Mouse (Mus musculus) myocyte (in vitro differentiated cells): Measurements from ENCODE around the gene Prph. TPM values are rescaled to one million over a fixed set of nuclear protein-coding genes. Genes with fewer than 3 reads are reported as not detected.

Experiments used
- H3K27me3 ChIP-seq: one replicate; pipeline ENCODE4 v1.6.1; 2011; ENCODE audit not compliant: control insufficient read depth, insufficient read depth, insufficient read length
- H3K36me3 ChIP-seq: one replicate; pipeline ENCODE4 v1.6.1; 2011; ENCODE audit not compliant: control insufficient read depth, insufficient read depth
- H3K4me2 ChIP-seq: one replicate; pipeline ENCODE4 v1.6.1; 2011; ENCODE audit warnings: low read depth, control low read depth
- H3K4me3 ChIP-seq: one replicate; pipeline ENCODE4 v1.5.1; 2011; ENCODE audit warnings: mild to moderate bottlenecking, control low read depth, moderate library complexity
- H3K79me2 ChIP-seq: one replicate; pipeline ENCODE4 v1.6.1; 2011; ENCODE audit not compliant: control insufficient read depth, insufficient read depth
- H3ac ChIP-seq: one replicate; pipeline ENCODE4 v1.6.1; 2011; ENCODE audit not compliant: control insufficient read depth, insufficient read length
- CEBPB ChIP-seq: IDR thresholded peaks from 2 replicates; pipeline ENCODE4 v1.6.1; 2011; ENCODE audit warnings: mild to moderate bottlenecking, moderate library complexity; ENCODE audit not compliant: poor library complexity, insufficient read depth, severe bottlenecking
- E2F4 ChIP-seq: IDR thresholded peaks from one replicate; pipeline ENCODE4 v1.6.1; 2011; ENCODE audit warnings: mild to moderate bottlenecking, control low read depth, moderate library complexity; ENCODE audit not compliant: insufficient read depth
- MAX ChIP-seq: IDR thresholded peaks from one replicate; pipeline ENCODE4 v1.6.1; 2011; ENCODE audit warnings: low read depth, mild to moderate bottlenecking, control low read depth
- MYOD1 ChIP-seq, 3 experiments: IDR thresholded peaks; one replicate each; pipeline ENCODE4 v1.6.1; 2011; ENCODE audit warnings: control low read depth in 2 of 3, low read depth in 2 of 3, mild to moderate bottlenecking in 2 of 3, moderate library complexity in 1 of 3; ENCODE audit not compliant: insufficient read length in 2 of 3, control insufficient read depth in 1 of 3
- MYOG ChIP-seq, 3 experiments: IDR thresholded peaks; one replicate each; pipeline ENCODE4 v1.6.1; 2011; ENCODE audit warnings: control low read depth in 2 of 3, low read depth in 2 of 3, mild to moderate bottlenecking in 2 of 3; ENCODE audit not compliant: insufficient read length in 2 of 3, control insufficient read depth in 1 of 3, insufficient read depth in 1 of 3
- POLR2A ChIP-seq: IDR thresholded peaks from one replicate; pipeline ENCODE4 v1.6.1; 2011; ENCODE audit warnings: low read depth, mild to moderate bottlenecking, control low read depth, moderate library complexity; ENCODE audit not compliant: insufficient read length
- POLR2AphosphoS2 ChIP-seq: IDR thresholded peaks from one replicate; pipeline ENCODE4 v1.6.1; 2011; ENCODE audit warnings: low read depth, control low read depth; ENCODE audit not compliant: insufficient read length
- REST ChIP-seq: IDR thresholded peaks from one replicate; pipeline ENCODE4 v1.6.1; 2011; ENCODE audit warnings: mild to moderate bottlenecking, control low read depth, moderate library complexity; ENCODE audit not compliant: insufficient read depth, insufficient read length
- SRF ChIP-seq: IDR thresholded peaks from one replicate; pipeline ENCODE4 v1.6.1; 2011; ENCODE audit warnings: low read depth; ENCODE audit not compliant: control insufficient read depth, insufficient read length
- TCF12 ChIP-seq: IDR thresholded peaks from one replicate; pipeline ENCODE4 v1.6.1; 2011; ENCODE audit warnings: mild to moderate bottlenecking, control low read depth; ENCODE audit not compliant: poor library complexity, insufficient read depth, severe bottlenecking
- TCF3 ChIP-seq: IDR thresholded peaks from one replicate; pipeline ENCODE4 v1.6.1; 2011; ENCODE audit warnings: low read depth, control low read depth; ENCODE audit not compliant: insufficient read length
- USF1 ChIP-seq: IDR thresholded peaks from one replicate; pipeline ENCODE4 v1.6.1; 2011; ENCODE audit warnings: low read depth, mild to moderate bottlenecking, control low read depth, moderate library complexity
- polyA plus RNA-seq: library from polyadenylated mRNA; unstranded; fragments of >200 nt; fragmentation: generic; extraction: Trizol; gene quantifications from one replicate; pipeline ENCODE4 v1.2.1, GENCODE M21; 2012; ENCODE audit warnings: missing spikeins

Gene Prph
- polyA plus RNA-seq = 0.98 TPM

- Histone ChIP-seq H3ac (no peak within 1 kb of the TSS), H3K27me3 (peaks cover 36% of the 10 kb centered on the region), H3K4me2 (peak within 1 kb of the TSS; percentile 85), H3K36me3 (no peaks in the 10 kb centered on the region), H3K4me3 (peak within 1 kb of the TSS; percentile 6), H3K79me2 (no peaks in the 10 kb centered on the region)
- TF ChIP-seq TCF3 (no peak), POLR2A (no peak), SRF (no peak), USF1 (no peak), MYOG (IDR thresholded peaks at IDR 0.05; ENCODE audit: control insufficient read depth in 1 of 3, insufficient read depth in 1 of 3, insufficient read length in 2 of 3, low read depth in 2 of 3) (no peak), E2F4 (no peak), MAX (no peak), CEBPB (no peak), REST (no peak), TCF12 (no peak), MYOD1 (IDR thresholded peaks at IDR 0.05; ENCODE audit: control insufficient read depth in 1 of 3, insufficient read length in 2 of 3, low read depth in 2 of 3) (no peak), POLR2AphosphoS2 (no peak)
Measured at GRCm38 (mm10) chr15:99055040-99055439, at the start of gene Prph. TSS of gene Prph (plus strand) at chr15:99055174.

GRCm38 (mm10) chr15:99008801-99009241 is 46.2 kb upstream of the Prph start:
- no peak overlapping the region for H3ac ChIP-seq
- TF ChIP-seq MYOD1 (IDR thresholded peaks at IDR 0.05; ENCODE audit: control insufficient read depth in 1 of 3, insufficient read length in 2 of 3, low read depth in 2 of 3) (no peak), USF1 (no peak), E2F4 (no peak), POLR2A (no peak), SRF (no peak), REST (no peak), MYOG (IDR thresholded peaks at IDR 0.05; ENCODE audit: control insufficient read depth in 1 of 3, insufficient read depth in 1 of 3, insufficient read length in 2 of 3, low read depth in 2 of 3) (no peak), TCF12 (no peak), MAX (no peak), TCF3 (no peak), CEBPB (no peak), POLR2AphosphoS2 (no peak)
- H3K27me3 ChIP-seq = no peaks in the 10 kb centered on the region
- no peak overlapping the region for H3K4me2 ChIP-seq
- H3K79me2 ChIP-seq = no peaks in the 10 kb centered on the region
- no peaks in the 10 kb centered on the region for H3K36me3 ChIP-seq
- no peak overlapping the region for H3K4me3 ChIP-seq

GRCm38 (mm10) chr15:99010896-99011295 is 44.1 kb upstream of the Prph start:
- H3K4me3 ChIP-seq = no peak overlapping the region
- no peak overlapping the region for H3ac ChIP-seq
- H3K4me2 ChIP-seq = no peak overlapping the region
- no peaks in the 10 kb centered on the region for H3K79me2 ChIP-seq
- no peaks in the 10 kb centered on the region for H3K36me3 ChIP-seq
- H3K27me3 ChIP-seq = no peaks in the 10 kb centered on the region
- TF ChIP-seq MYOD1 (IDR thresholded peaks at IDR 0.05; ENCODE audit: control insufficient read depth in 1 of 3, insufficient read length in 2 of 3, low read depth in 2 of 3) (no peak), SRF (no peak), USF1 (no peak), MAX (no peak), TCF12 (no peak), E2F4 (no peak), CEBPB (no peak), MYOG (IDR thresholded peaks at IDR 0.05; ENCODE audit: control insufficient read depth in 1 of 3, insufficient read depth in 1 of 3, insufficient read length in 2 of 3, low read depth in 2 of 3) (no peak), TCF3 (no peak), POLR2AphosphoS2 (no peak), POLR2A (no peak), REST (no peak)

GRCm38 (mm10) chr15:99011946-99012345 is 43.0 kb upstream of the Prph start:
- H3K79me2 ChIP-seq = no peaks in the 10 kb centered on the region
- TF ChIP-seq E2F4 = no peak
- TF ChIP-seq MYOD1 (IDR thresholded peaks at IDR 0.05; ENCODE audit: control insufficient read depth in 1 of 3, insufficient read length in 2 of 3, low read depth in 2 of 3) = no peak
- no peak for TF ChIP-seq POLR2AphosphoS2
- TF ChIP-seq CEBPB = no peak
- TF ChIP-seq MYOG (IDR thresholded peaks at IDR 0.05; ENCODE audit: control insufficient read depth in 1 of 3, insufficient read depth in 1 of 3, insufficient read length in 2 of 3, low read depth in 2 of 3) = no peak
- TF ChIP-seq SRF = no peak
- no peak for TF ChIP-seq TCF12
- TF ChIP-seq REST = no peak
- TF ChIP-seq TCF3 = no peak
- no peak for TF ChIP-seq MAX
- TF ChIP-seq USF1 = no peak
- no peak for TF ChIP-seq POLR2A
- no peak overlapping the region for H3ac ChIP-seq
- H3K36me3 ChIP-seq = no peaks in the 10 kb centered on the region
- H3K4me2 ChIP-seq = no peak overlapping the region
- H3K4me3 ChIP-seq = no peak overlapping the region
- no peaks in the 10 kb centered on the region for H3K27me3 ChIP-seq
